Mouse (Mus musculus) lung, postnatal 14 days (tissue): ENCODE results near the gene Nat8f1.
"Not testable (repeated sequence)": the region's sequence is repeated elsewhere in the genome, so short reads cannot be mapped to it uniquely, and the experiment has no call there.

Experiments used
- DNase-seq: peaks from one replicate; pipeline ENCODE4 v3.0.0; 2021

The Nat8f1 gene

GRCm38 (mm10) chr6:85915539-85916513 is at the start of gene Nat8f1:
Gene Nat8f1, minus strand, starts transcription at chr6:85915687.
- DNase-seq = peak; percentile 85

GRCm38 (mm10) chr6:85961101-85962091 is 45.9 kb upstream of the Nat8f1 start, which contains the start of gene Dusp11:
Gene Dusp11, minus strand, starts transcription at chr6:85961667.
- DNase-seq = peak; percentile 94

- DNase-seq = no peak
Measured at GRCm38 (mm10) chr6:85957581-85957980, 42.1 kb upstream of the Nat8f1 start.

- no peak for DNase-seq
Measured at GRCm38 (mm10) chr6:85948549-85948948, 33.1 kb upstream of the Nat8f1 start.

GRCm38 (mm10) chr6:85942469-85942868 is 27.0 kb upstream of the Nat8f1 start:
- no peak for DNase-seq

- DNase-seq = no peak
Measured at GRCm38 (mm10) chr6:85938701-85939100, 23.2 kb upstream of the Nat8f1 start.

- peak; percentile 83 for DNase-seq
Measured at GRCm38 (mm10) chr6:85936508-85937465, 21.3 kb upstream of the Nat8f1 start.

GRCm38 (mm10) chr6:85935646-85936045 is 20.2 kb upstream of the Nat8f1 start:
- DNase-seq = no peak

- DNase-seq = no peak
Measured at GRCm38 (mm10) chr6:85934047-85934446, 18.6 kb upstream of the Nat8f1 start.

GRCm38 (mm10) chr6:85929312-85929711 is 13.8 kb upstream of the Nat8f1 start:
- DNase-seq = no peak

- DNase-seq = no peak
Measured at GRCm38 (mm10) chr6:85927476-85928464, 12.3 kb upstream of the Nat8f1 start.

- no peak for DNase-seq
Measured at GRCm38 (mm10) chr6:85926709-85927108, 11.2 kb upstream of the Nat8f1 start.

- DNase-seq = no peak
Measured at GRCm38 (mm10) chr6:85923643-85924042, 8.2 kb upstream of the Nat8f1 start.

- DNase-seq = no peak
Measured at GRCm38 (mm10) chr6:85919401-85919800, 3.9 kb upstream of the Nat8f1 start.

- DNase-seq = not testable (repeated sequence)
Measured at GRCm38 (mm10) chr6:85918341-85918740, 2.9 kb upstream of the Nat8f1 start.

- no peak for DNase-seq
Measured at GRCm38 (mm10) chr6:85916596-85916995, 1.1 kb upstream of the Nat8f1 start.

- no peak for DNase-seq
Measured at GRCm38 (mm10) chr6:85915141-85915538, 347 bp downstream of the Nat8f1 start.

- no peak for DNase-seq
Measured at GRCm38 (mm10) chr6:85911587-85911986, 3.9 kb downstream of the Nat8f1 start, which contains the start of gene Tprkb. Gene Tprkb, plus strand, starts transcription at chr6:85911865.

- DNase-seq = no peak
Measured at GRCm38 (mm10) chr6:85909704-85910103, 5.8 kb downstream of the Nat8f1 start.

GRCm38 (mm10) chr6:85908341-85908740 is 7.1 kb downstream of the Nat8f1 start:
- DNase-seq = no peak
